Comparison of ENCODE assay signal across 8 mouse cellular contexts in the genomic region with DNA sequence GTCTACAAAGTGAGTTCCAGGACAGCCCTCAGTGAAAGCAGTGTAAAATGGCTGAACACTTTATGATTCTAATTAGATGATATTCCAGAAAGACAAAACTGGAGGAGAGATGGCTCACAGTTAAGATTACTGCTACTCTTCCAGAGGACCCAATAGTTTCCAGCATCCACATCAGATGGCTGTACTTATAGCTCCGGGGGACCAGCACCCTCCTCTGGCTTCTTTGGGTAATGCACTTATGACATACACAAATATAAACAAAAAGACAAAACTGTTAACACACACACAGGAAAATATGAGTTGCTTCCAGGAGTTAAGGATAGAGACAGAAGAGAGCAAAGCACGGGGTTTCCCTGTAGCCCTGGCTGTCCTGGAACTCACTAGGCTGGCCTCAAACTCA. TPM values are rescaled to one million over a fixed set of nuclear protein-coding genes. Genes with fewer than 3 reads are reported as not detected.
A peak's percentile ranks its signal among the peaks of the same experiment; 100 is the strongest.
DNase-seq lines count a peak whose midpoint lies in the region.

No protein-coding gene starts in this region.

- DNase-seq in heart, adult 11 months: peak; percentile 85
- no peak for DNase-seq in heart, adult 8-10 months (ENCODE audit: low spot score)
- peak; percentile 29 for DNase-seq in right cerebral cortex, postnatal 4 days
- no peak for DNase-seq in right cerebral cortex, postnatal 14 days
- DNase-seq in c-Kit-negative CD71-positive TER-119-positive erythroid progenitor cells, embryonic 14.5 days (ENCODE audit: low read depth, low spot score): peak; percentile 22
- peak; percentile 17 to 63 for DNase-seq in spleen, postnatal 10 days (ENCODE audit: low spot score in 2 of 2)
- DNase-seq in ovary, postnatal 14 days (ENCODE audit: low spot score): no peak
- DNase-seq in thymus, postnatal 14 days: no peak

RNA-seq across cellular contexts. Expression of a gene that starts 35.5 kb away (rescaled TPM):
- total RNA-seq in heart, adult 8-10 months (2022): 10 to 100 TPM in 2 of 4 experiments, 1 to 10 TPM in 2; 9.6 to 13.5 (median 10.5) TPM

RNA-seq across cellular contexts. Expression of a gene that starts 43.1 kb away (rescaled TPM):
- total RNA-seq in heart, adult 8-10 months (2022): 10 to 100 TPM in 3 of 4 experiments, 1 to 10 TPM in 1; 9.3 to 12.1 (median 11.2) TPM

Comparison
In these comparisons a context has a peak if more than half of its experiments do, and no peak if none do; other contexts are left out.
1. DNase-seq: peak in heart, adult 11 months (single experiment), right cerebral cortex, postnatal 4 days (single experiment), c-Kit-negative CD71-positive TER-119-positive erythroid progenitor cells, embryonic 14.5 days (single experiment) and spleen, postnatal 10 days (2 of 2); none in heart, adult 8-10 months (single experiment), right cerebral cortex, postnatal 14 days (single experiment), ovary, postnatal 14 days (single experiment) and thymus, postnatal 14 days (single experiment).